Mouse (Mus musculus) MEL (cell line): Measurements from ENCODE around the gene Gap43. TPM values are rescaled to one million over a fixed set of nuclear protein-coding genes. Genes with fewer than 3 reads are reported as not detected.

Experiments used
- DNase-seq: peaks from one replicate; pipeline ENCODE4 v3.0.0; 2011; ENCODE audit warnings: low read depth, low spot score
- H3K27ac ChIP-seq: 2 replicates; pipeline ENCODE4 v1.5.1; 2012; ENCODE audit warnings: low read depth, mild to moderate bottlenecking, control low read depth, low read length, moderate library complexity; ENCODE audit not compliant: control insufficient read depth
- H3K27me3 ChIP-seq, 2 experiments: fragments of 150-350 bp in 1 of 2; sonication (generic) in 1 of 2; 2 replicates each; pipeline ENCODE4 v1.6.1; 2012; ENCODE audit warnings: low read length in 2 of 2, mild to moderate bottlenecking in 2 of 2, improper control_type of control experiment in 1 of 2, moderate library complexity in 1 of 2; ENCODE audit not compliant: insufficient read depth in 2 of 2, control insufficient read depth in 1 of 2
- H3K36me3 ChIP-seq, 2 experiments: 2 replicates each; pipeline ENCODE4 v1.6.1; 2012 to 2014; ENCODE audit warnings: low read length in 2 of 2, improper control_type of control experiment in 1 of 2, inconsistent platforms in 1 of 2, mild to moderate bottlenecking in 1 of 2; ENCODE audit not compliant: insufficient read depth in 2 of 2, control insufficient read depth in 1 of 2
- H3K4me1 ChIP-seq, 2 experiments: fragments of 150-350 bp in 1 of 2; sonication (generic) in 1 of 2; 2 replicates each; pipeline ENCODE4 v1.6.1; 2012; ENCODE audit warnings: low read length in 2 of 2, improper control_type of control experiment in 1 of 2, mild to moderate bottlenecking in 1 of 2; ENCODE audit not compliant: insufficient read depth in 2 of 2, control insufficient read depth in 1 of 2
- H3K4me3 ChIP-seq, 2 experiments: fragments of 150-350 bp in 1 of 2; sonication (generic) in 1 of 2; 2 replicates each; pipeline ENCODE4 v1.5.1; 2012; ENCODE audit warnings: low read depth in 2 of 2, low read length in 2 of 2, mild to moderate bottlenecking in 2 of 2, moderate library complexity in 2 of 2, control low read depth in 1 of 2, improper control_type of control experiment in 1 of 2; ENCODE audit not compliant: control insufficient read depth in 1 of 2, insufficient read depth in 1 of 2
- H3K79me2 ChIP-seq: 2 replicates; pipeline ENCODE4 v1.6.1; 2012; ENCODE audit warnings: mild to moderate bottlenecking, low read length, moderate library complexity; ENCODE audit not compliant: control insufficient read depth, poor library complexity, insufficient read depth
- H3K9ac ChIP-seq: 2 replicates; pipeline ENCODE4 v1.6.1; 2012; ENCODE audit warnings: low read depth, mild to moderate bottlenecking, control low read depth, low read length, moderate library complexity; ENCODE audit not compliant: control insufficient read depth, poor library complexity, severe bottlenecking
- H3K9me3 ChIP-seq: fragments of 150-350 bp; sonication (generic); replicated peaks from 2 replicates; pipeline ENCODE4 v1.6.1; 2012; ENCODE audit warnings: mild to moderate bottlenecking, low read length, improper control_type of control experiment, moderate library complexity; ENCODE audit not compliant: insufficient read depth
- BHLHE40 ChIP-seq: IDR thresholded peaks from 2 replicates; pipeline ENCODE4 v1.6.1; 2012; ENCODE audit warnings: low read depth, mild to moderate bottlenecking, inconsistent platforms, low read length, improper control_type of control experiment, borderline replicate concordance
- CHD1 ChIP-seq: IDR thresholded peaks from 2 replicates; pipeline ENCODE4 v1.6.1; 2012; ENCODE audit warnings: low read depth, mild to moderate bottlenecking, inconsistent platforms, low read length, improper control_type of control experiment
- CTCF ChIP-seq, 3 experiments: IDR thresholded peaks in 2 of 3; conservative IDR thresholded peaks in 1 of 3; 2 replicates each; pipeline ENCODE4 v1.5.1; 2011 to 2012; ENCODE audit warnings: low read length in 3 of 3, low read depth in 2 of 3, mild to moderate bottlenecking in 2 of 3, improper control_type of control experiment in 1 of 3, inconsistent platforms in 1 of 3, mixed read lengths in 1 of 3, moderate library complexity in 1 of 3; ENCODE audit not compliant: control insufficient read depth in 1 of 3, insufficient read depth in 1 of 3, poor library complexity in 1 of 3, severe bottlenecking in 1 of 3
- GABPA ChIP-seq: IDR thresholded peaks from 2 replicates; pipeline ENCODE4 v1.6.1; 2012; ENCODE audit warnings: low read depth, mild to moderate bottlenecking, inconsistent platforms, low read length, improper control_type of control experiment, moderate library complexity
- GATA1 ChIP-seq: IDR thresholded peaks from 2 replicates; pipeline ENCODE4 v1.6.1; 2011; ENCODE audit warnings: low read depth, low read length, improper control_type of control experiment
- HCFC1 ChIP-seq: IDR thresholded peaks from 2 replicates; pipeline ENCODE4 v1.6.1; 2012; ENCODE audit warnings: low read depth, mild to moderate bottlenecking, inconsistent platforms, low read length, improper control_type of control experiment, moderate library complexity
- JUND ChIP-seq: IDR thresholded peaks from 2 replicates; pipeline ENCODE4 v1.6.1; 2011; ENCODE audit warnings: low read depth, mild to moderate bottlenecking, improper control_type of control experiment, low read length
- MAFK ChIP-seq: IDR thresholded peaks from 2 replicates; pipeline ENCODE4 v1.6.1; 2011; ENCODE audit warnings: low read depth, mild to moderate bottlenecking, low read length, improper control_type of control experiment, borderline replicate concordance
- MXI1 ChIP-seq: IDR thresholded peaks from 2 replicates; pipeline ENCODE4 v1.6.1; 2011; ENCODE audit warnings: mild to moderate bottlenecking, low read depth, low read length, improper control_type of control experiment
- MYB ChIP-seq: IDR thresholded peaks from 2 replicates; pipeline ENCODE4 v1.6.1; 2011; ENCODE audit warnings: mild to moderate bottlenecking, low read depth, low read length, improper control_type of control experiment
- NELFE ChIP-seq: IDR thresholded peaks from 2 replicates; pipeline ENCODE4 v1.6.1; 2011; ENCODE audit warnings: low read depth, low read length, improper control_type of control experiment
- POLR2A ChIP-seq, 2 experiments: IDR thresholded peaks; 2 replicates each; pipeline ENCODE4 v1.6.1; 2011 to 2012; ENCODE audit warnings: low read length in 2 of 2, mild to moderate bottlenecking in 2 of 2, control low read depth in 1 of 2, improper control_type of control experiment in 1 of 2, low read depth in 1 of 2, moderate library complexity in 1 of 2; ENCODE audit not compliant: control insufficient read depth in 1 of 2, insufficient read depth in 1 of 2, poor library complexity in 1 of 2
- RAD21 ChIP-seq: IDR thresholded peaks from 2 replicates; pipeline ENCODE4 v1.6.1; 2011; ENCODE audit warnings: mild to moderate bottlenecking, low read depth, low read length, improper control_type of control experiment
- RCOR1 ChIP-seq: IDR thresholded peaks from 2 replicates; pipeline ENCODE4 v1.6.1; 2012; ENCODE audit warnings: low read depth, mild to moderate bottlenecking, inconsistent platforms, low read length, improper control_type of control experiment
- SMC3 ChIP-seq: IDR thresholded peaks from 2 replicates; pipeline ENCODE4 v1.6.1; 2011; ENCODE audit warnings: low read depth, low read length, improper control_type of control experiment
- USF1 ChIP-seq: IDR thresholded peaks from 2 replicates; pipeline ENCODE4 v1.6.1; 2014; ENCODE audit warnings: low read depth, mild to moderate bottlenecking, inconsistent platforms, low read length, improper control_type of control experiment, moderate library complexity
- USF2 ChIP-seq, 2 experiments: IDR thresholded peaks; 2 replicates each; pipeline ENCODE4 v1.6.1; 2011 to 2012; ENCODE audit warnings: improper control_type of control experiment in 2 of 2, low read length in 2 of 2, borderline replicate concordance in 1 of 2, inconsistent platforms in 1 of 2, low read depth in 1 of 2, mild to moderate bottlenecking in 1 of 2; ENCODE audit not compliant: insufficient read depth in 1 of 2
- ZC3H11A ChIP-seq: IDR thresholded peaks from 2 replicates; pipeline ENCODE4 v1.6.1; 2012; ENCODE audit warnings: low read depth, mild to moderate bottlenecking, inconsistent platforms, low read length, improper control_type of control experiment
- ZMIZ1 ChIP-seq: IDR thresholded peaks from 2 replicates; pipeline ENCODE4 v1.6.1; 2012; ENCODE audit warnings: low read depth, mild to moderate bottlenecking, inconsistent platforms, low read length, improper control_type of control experiment, moderate library complexity
- polyA plus RNA-seq, 2 experiments: library from polyadenylated mRNA; stranded (reverse) in 1 of 2; unstranded in 1 of 2; fragments of >175 nt in 1 of 2; fragments of >200 nt in 1 of 2; gene quantifications; 2 replicates each; pipeline versions ENCODE4 v1.2.1 to v1.2.4; 2012; ENCODE audit warnings: low replicate concordance in 2 of 2, low read depth in 1 of 2; ENCODE audit not compliant: insufficient read length in 2 of 2, insufficient read depth in 1 of 2, missing spikeins in 1 of 2
- total RNA-seq: library from RNA; depleted of rRNA; stranded (reverse); fragments of 300-350 nt; gene quantifications from 2 replicates; pipeline ENCODE4 v1.2.3, GENCODE M21; 2012

Gene Gap43
- total and polyA plus RNA-seq, 3 experiments: not detected

DNA sequence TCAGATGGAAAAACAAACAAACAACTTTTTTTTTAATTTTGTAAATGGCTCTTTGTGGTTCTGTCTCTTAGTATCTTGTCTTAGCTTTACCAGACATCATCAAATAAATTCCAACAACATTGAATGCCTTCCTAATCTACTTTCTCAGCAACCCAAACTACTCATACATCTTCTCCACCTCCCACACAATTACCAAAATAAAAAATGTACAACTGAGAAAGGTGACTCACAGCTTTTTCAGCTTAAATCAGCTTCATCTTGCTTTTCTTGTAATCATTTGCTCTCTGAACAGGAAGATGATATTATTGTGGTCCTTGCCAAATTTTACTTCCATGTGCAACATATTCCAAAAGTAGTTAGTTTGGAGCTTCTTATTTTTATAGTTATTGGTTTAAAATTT is 14.9 kb downstream of the Gap43 start:
- no peaks in the 10 kb centered on the region for H3K79me2 ChIP-seq
- TF ChIP-seq USF2 (IDR thresholded peaks at IDR 0.05; ENCODE audit: borderline replicate concordance in 1 of 2, insufficient read depth in 1 of 2, low read depth in 1 of 2, low read length in 2 of 2): no peak
- TF ChIP-seq SMC3: no peak
- no peak for TF ChIP-seq ZMIZ1
- no peak for TF ChIP-seq CTCF (IDR thresholded peaks at IDR 0.05 in 2 of 3, conservative IDR thresholded peaks at IDR 0.05 in 1 of 3; ENCODE audit: control insufficient read depth in 1 of 3, insufficient read depth in 1 of 3, low read depth in 2 of 3, low read length in 3 of 3, poor library complexity in 1 of 3, severe bottlenecking in 1 of 3)
- TF ChIP-seq MYB: no peak
- no peak for TF ChIP-seq GABPA
- TF ChIP-seq JUND: no peak
- TF ChIP-seq GATA1: no peak
- no peak for TF ChIP-seq RCOR1
- TF ChIP-seq NELFE: no peak
- no peak for TF ChIP-seq POLR2A (IDR thresholded peaks at IDR 0.05; ENCODE audit: control insufficient read depth in 1 of 2, insufficient read depth in 1 of 2, low read depth in 1 of 2, low read length in 2 of 2, poor library complexity in 1 of 2)
- no peak for TF ChIP-seq USF1
- no peak for TF ChIP-seq CHD1
- no peak for TF ChIP-seq MXI1
- TF ChIP-seq BHLHE40: no peak
- no peak for TF ChIP-seq HCFC1
- TF ChIP-seq, all 39 proteins: peak for 0
- Histone ChIP-seq H3K9me3 (no peaks in the 10 kb centered on the region), H3K4me1 (no peaks in the 10 kb centered on the region), H3K36me3 (no peaks in the 10 kb centered on the region), H3K9ac (no peak overlapping the region), H3K27ac (no peak overlapping the region), H3K27me3 (no peaks in the 10 kb centered on the region), H3K4me3 (no peak overlapping the region)
- DNase-seq: no peak

DNA sequence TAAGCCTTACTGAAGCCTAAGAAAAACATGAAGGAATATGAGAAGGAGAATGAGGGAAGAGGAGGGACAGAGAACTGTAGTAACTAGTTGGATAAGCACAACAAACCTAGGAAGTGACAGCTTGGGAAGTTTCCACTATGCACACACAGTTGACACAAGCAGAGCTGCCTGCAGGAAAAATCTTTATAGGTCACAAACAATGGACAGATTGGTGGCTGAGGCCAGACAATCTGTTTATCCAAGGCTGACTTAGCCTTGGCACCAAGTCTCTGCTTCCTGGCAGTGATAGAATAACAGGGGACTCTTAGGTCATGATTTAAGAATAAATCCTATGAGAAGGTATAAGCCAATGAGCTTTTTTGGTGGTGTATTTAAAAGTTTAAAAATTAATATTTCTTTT is 20.6 kb downstream of the Gap43 start:
- H3K4me3 ChIP-seq: no peak overlapping the region
- no peaks in the 10 kb centered on the region for H3K36me3 ChIP-seq
- no peaks in the 10 kb centered on the region for H3K9me3 ChIP-seq
- H3K79me2 ChIP-seq: no peaks in the 10 kb centered on the region
- H3K9ac ChIP-seq: no peak overlapping the region
- no peaks in the 10 kb centered on the region for H3K4me1 ChIP-seq
- no peak for TF ChIP-seq MAFK
- TF ChIP-seq RAD21: no peak
- TF ChIP-seq ZC3H11A: no peak
- H3K27ac ChIP-seq: no peak overlapping the region
- H3K27me3 ChIP-seq: no peaks in the 10 kb centered on the region
- DNase-seq: no peak
